Mouse (Mus musculus) thymus, adult 2 months (tissue): Measurements from ENCODE around the gene Ralb. TPM values are rescaled to one million over a fixed set of nuclear protein-coding genes. Genes with fewer than 3 reads are reported as not detected.

Experiments used
- DNase-seq: peaks from one replicate; pipeline ENCODE4 v3.0.0; 2021
- H3K27ac ChIP-seq: fragments of 200-500 bp; 2 replicates; pipeline ENCODE4 v1.5.1; 2012; ENCODE audit warnings: low read length, control low read depth; ENCODE audit not compliant: control insufficient read depth, insufficient read depth
- H3K27me3 ChIP-seq: fragments of 200-500 bp; 2 replicates; pipeline ENCODE4 v1.6.1; 2012; ENCODE audit warnings: mild to moderate bottlenecking, low read length, moderate library complexity, mixed read lengths; ENCODE audit not compliant: control insufficient read depth, insufficient read depth
- H3K36me3 ChIP-seq: fragments of 200-500 bp; 2 replicates; pipeline ENCODE4 v1.6.1; 2012; ENCODE audit warnings: mild to moderate bottlenecking, low read length, moderate library complexity; ENCODE audit not compliant: control insufficient read depth, insufficient read depth
- H3K4me1 ChIP-seq: fragments of 200-500 bp; replicated peaks from 2 replicates; pipeline ENCODE4 v1.6.1; 2012; ENCODE audit warnings: low read length; ENCODE audit not compliant: control insufficient read depth, insufficient read depth
- H3K4me3 ChIP-seq: fragments of 200-500 bp; 2 replicates; pipeline ENCODE4 v1.5.1; 2012; ENCODE audit warnings: mild to moderate bottlenecking, low read length, control low read depth, moderate library complexity; ENCODE audit not compliant: control insufficient read depth, insufficient read depth
- CTCF ChIP-seq: fragments of 200-500 bp; IDR thresholded peaks from 2 replicates; pipeline ENCODE4 v1.5.1; 2012; ENCODE audit warnings: mild to moderate bottlenecking, control low read depth, low read length, moderate library complexity, borderline replicate concordance; ENCODE audit not compliant: control insufficient read depth, poor library complexity, insufficient read depth; ENCODE audit errors: extremely low read depth
- POLR2A ChIP-seq: fragments of 200-500 bp; IDR thresholded peaks from 2 replicates; pipeline ENCODE4 v1.6.1; 2012; ENCODE audit warnings: mild to moderate bottlenecking, low read length, control low read depth, moderate library complexity; ENCODE audit not compliant: control insufficient read depth, poor library complexity, insufficient read depth; ENCODE audit errors: extremely low read depth
- WGBS: fragments of 180-500 bp; shearing (Covaris S2); methylation state at CpG from one replicate; pipeline ENCODE4 v1.1.7; 2018; 5-methylcytosine and 5-hydroxymethylcytosine counted together
- polyA plus RNA-seq: library from polyadenylated mRNA; depleted of rRNA; stranded (reverse); fragments of >200 nt; gene quantifications from 2 replicates; pipeline ENCODE4 v1.2.3, GENCODE M21; 2012

The Ralb gene
- polyA plus RNA-seq, 1 experiment: 32.4 TPM

- WGBS: 93% methylated on average over 5 of the region's 5 CpGs
- TF ChIP-seq CTCF (no peak), POLR2A (no peak)
- DNase-seq: no peak
- H3K27ac ChIP-seq: no peak overlapping the region
- H3K4me1 ChIP-seq: peaks cover 20% of the 10 kb centered on the region
- H3K27me3 ChIP-seq: no peaks in the 10 kb centered on the region
- no peak overlapping the region for H3K4me3 ChIP-seq
- no peaks in the 10 kb centered on the region for H3K36me3 ChIP-seq
These were observed 7.1 kb downstream of the Ralb start for GRCm38 (mm10) chr1:119497346-119498004.

DNA sequence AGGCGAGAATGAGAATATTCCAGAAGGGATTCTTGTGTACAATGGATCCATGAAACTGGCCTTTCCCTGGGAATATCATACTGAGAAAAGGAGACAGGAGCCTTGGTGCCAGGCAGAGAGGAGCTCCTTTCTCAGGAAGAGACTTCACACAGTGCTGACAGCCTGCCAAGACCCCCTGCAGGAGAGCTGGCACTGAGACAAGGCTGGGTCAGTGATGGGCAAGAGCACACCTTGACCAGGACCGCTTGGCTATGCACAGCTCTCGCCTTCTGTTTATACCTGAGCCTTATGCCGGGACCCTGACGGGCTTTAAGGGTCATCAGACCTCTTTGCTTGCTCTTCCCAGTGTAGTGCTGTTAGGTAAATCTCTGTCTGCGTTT is 9.2 kb downstream of the Ralb start:
- no peak for DNase-seq
- Histone ChIP-seq H3K36me3 (no peaks in the 10 kb centered on the region), H3K27ac (no peak overlapping the region), H3K27me3 (no peaks in the 10 kb centered on the region), H3K4me1 (peaks cover 31% of the 10 kb centered on the region), H3K4me3 (no peak overlapping the region)
- TF ChIP-seq POLR2A (no peak), CTCF (no peak)
- WGBS: 95% methylated on average over 6 of the region's 6 CpGs

- WGBS: 94% methylated on average over 9 of the region's 9 CpGs
- H3K4me3 ChIP-seq: no peak overlapping the region
- no peak overlapping the region; the same call in 1 of the 2 replicates for H3K27ac ChIP-seq
- no peaks in the 10 kb centered on the region for H3K27me3 ChIP-seq
- DNase-seq: no peak
- H3K36me3 ChIP-seq: no peaks in the 10 kb centered on the region
- TF ChIP-seq CTCF: no peak
- TF ChIP-seq POLR2A: no peak
- peaks cover 34% of the 10 kb centered on the region for H3K4me1 ChIP-seq
These were observed 9.7 kb downstream of the Ralb start for GRCm38 (mm10) chr1:119494712-119495395.

GRCm38 (mm10) chr1:119494024-119494711 is 10.4 kb downstream of the Ralb start:
- WGBS: 91% methylated on average over 2 of the region's 2 CpGs
- Histone ChIP-seq H3K36me3 (no peaks in the 10 kb centered on the region), H3K27ac (no peak overlapping the region), H3K4me1 (peaks cover 40% of the 10 kb centered on the region), H3K4me3 (no peak overlapping the region), H3K27me3 (no peaks in the 10 kb centered on the region)
- TF ChIP-seq CTCF (no peak), POLR2A (no peak)
- DNase-seq: no peak

GRCm38 (mm10) chr1:119492505-119492904 is 12.1 kb downstream of the Ralb start:
- Histone ChIP-seq H3K27ac (peak overlapping the region; percentile 65), H3K4me1 (peaks cover 37% of the 10 kb centered on the region), H3K4me3 (no peak overlapping the region), H3K27me3 (no peaks in the 10 kb centered on the region), H3K36me3 (no peaks in the 10 kb centered on the region)
- no peak for DNase-seq
- no peak for TF ChIP-seq POLR2A
- no peak for TF ChIP-seq CTCF
- 76% methylated on average over 1 of the region's 1 CpGs for WGBS

GRCm38 (mm10) chr1:119492097-119492496 is 12.5 kb downstream of the Ralb start:
- no peaks in the 10 kb centered on the region for H3K27me3 ChIP-seq
- 4% methylated on average over 11 of the region's 11 CpGs for WGBS
- DNase-seq: peak; percentile 49
- no peaks in the 10 kb centered on the region for H3K36me3 ChIP-seq
- H3K4me1 ChIP-seq: peaks cover 40% of the 10 kb centered on the region
- H3K27ac ChIP-seq: peak overlapping the region; percentile 65
- TF ChIP-seq POLR2A: 0 out of 2 replicates have a peak, but pooled peaks have one; percentile 32
- TF ChIP-seq CTCF: no peak
- H3K4me3 ChIP-seq: peak overlapping the region; percentile 41
